Mouse (Mus musculus): Measurements from ENCODE around the gene Rtn2.

DNA sequence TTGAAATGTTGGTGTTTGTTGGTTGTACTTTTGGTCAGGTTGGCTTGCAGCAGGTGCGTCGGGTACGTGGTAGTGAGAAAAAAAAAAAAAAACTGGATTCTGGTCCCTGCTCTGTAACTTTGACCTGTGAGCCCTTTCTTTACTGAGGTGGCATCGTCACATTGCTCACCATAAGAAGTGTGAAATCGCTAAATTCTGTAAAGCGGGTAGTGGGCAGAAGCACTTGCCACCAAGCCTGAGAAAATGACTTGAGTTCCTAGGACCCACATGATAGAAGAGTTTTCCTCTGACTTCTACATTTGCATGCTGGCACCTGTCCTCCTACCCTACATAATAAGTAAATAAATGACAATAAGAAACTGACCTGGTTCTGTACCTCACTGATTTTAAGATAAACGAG, 38.2 kb downstream of the Rtn2 start:
- TF ChIP-seq POLR2A (IDR thresholded peaks at IDR 0.05; ENCODE audit: borderline replicate concordance, insufficient read depth, low read length) (no peak), CTCF (IDR thresholded peaks at IDR 0.05; ENCODE audit: borderline replicate concordance, insufficient read depth, low read depth, low read length) (no peak)

All from cerebellum, adult 2 months (tissue).